Mouse (Mus musculus) thymus, adult 2 months (tissue): ENCODE measurements around the gene Pfdn4.

ENCODE experiments used
- CTCF ChIP-seq: fragments of 200-500 bp; IDR thresholded peaks from 2 replicates; pipeline ENCODE4 v1.5.1; 2012; ENCODE audit warnings: mild to moderate bottlenecking, control low read depth, low read length, moderate library complexity, borderline replicate concordance; ENCODE audit not compliant: control insufficient read depth, poor library complexity, insufficient read depth; ENCODE audit errors: extremely low read depth
- POLR2A ChIP-seq: fragments of 200-500 bp; IDR thresholded peaks from 2 replicates; pipeline ENCODE4 v1.6.1; 2012; ENCODE audit warnings: mild to moderate bottlenecking, low read length, control low read depth, moderate library complexity; ENCODE audit not compliant: control insufficient read depth, poor library complexity, insufficient read depth; ENCODE audit errors: extremely low read depth

DNA sequence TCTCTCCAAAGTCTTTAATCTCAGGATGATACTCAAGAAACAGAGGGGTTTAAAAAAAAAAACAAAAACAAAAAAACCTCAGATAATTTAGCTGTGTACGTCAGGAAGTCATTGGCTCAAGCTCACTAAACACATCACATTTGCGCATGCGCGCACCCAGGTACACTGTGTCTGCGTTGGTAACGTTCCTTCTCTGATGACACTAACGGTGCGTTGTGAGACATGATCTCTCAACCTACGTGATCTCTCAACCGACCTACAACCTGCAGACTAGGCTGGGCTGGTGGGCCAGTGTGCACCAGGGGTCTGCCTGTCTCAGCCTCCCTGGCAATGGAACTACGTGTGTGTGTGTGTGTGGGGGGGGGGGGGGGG is 38.6 kb downstream of the Pfdn4 start:
- TF ChIP-seq POLR2A = no peak
- no peak for TF ChIP-seq CTCF
